Mouse (Mus musculus) ES-Bruce4 (cell line): ENCODE measurements around the gene Gtf3c6.

Experiments
- CTCF ChIP-seq: IDR thresholded peaks from one replicate; pipeline ENCODE4 v1.8.1; 2011; ENCODE audit warnings: low read depth, low read length
- EP300 ChIP-seq: IDR thresholded peaks from 2 replicates; pipeline ENCODE4 v1.6.1; 2011; ENCODE audit warnings: low read depth, low read length; ENCODE audit not compliant: insufficient read depth
- POLR2A ChIP-seq: IDR thresholded peaks from one replicate; pipeline ENCODE4 v1.8.1; 2011; ENCODE audit warnings: low read length; ENCODE audit not compliant: insufficient read depth

GRCm38 (mm10) chr10:40232442-40232841 is 25.5 kb downstream of the Gtf3c6 start:
- TF ChIP-seq CTCF (no peak), POLR2A (no peak), EP300 (no peak)
